Mouse (Mus musculus) adrenal gland, postnatal 4 days (tissue): ENCODE results near the gene Exo1. TPM values are rescaled to one million over a fixed set of nuclear protein-coding genes. Genes with fewer than 3 reads are reported as not detected.

Experiments
- DNase-seq, 2 experiments: peaks; one replicate each; pipeline ENCODE4 v3.0.0; 2021 to 2022; ENCODE audit warnings: low spot score in 2 of 2, mixed read lengths in 2 of 2
- total RNA-seq, 2 experiments: library from RNA; stranded (reverse); gene quantifications; 2 replicates each; pipeline ENCODE4 v1.2.3; 2021

Exo1 gene
- total RNA-seq, 2 experiments from 2014 or later: 13.1 to 16.1 TPM

DNA sequence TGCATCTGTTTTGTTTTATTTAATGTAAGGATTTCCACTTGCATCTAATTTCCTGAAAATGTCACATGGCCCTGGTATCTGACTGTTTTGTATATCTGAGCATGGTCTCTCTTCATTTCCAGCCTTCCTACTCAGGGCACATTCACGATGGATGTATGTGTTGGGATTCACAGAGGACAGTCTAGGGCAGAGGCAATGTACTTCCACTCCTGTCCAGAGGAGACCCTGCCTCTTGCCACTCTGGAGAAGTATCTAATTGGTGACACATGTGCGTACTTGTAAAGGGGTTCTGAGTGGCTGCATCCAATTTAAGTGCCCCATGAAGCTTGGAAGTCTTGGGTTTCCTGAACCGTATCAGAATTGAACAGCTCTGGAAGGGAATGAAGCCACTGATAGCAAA lies 70.0 kb downstream of the Exo1 start:
- no peak for DNase-seq

DNA sequence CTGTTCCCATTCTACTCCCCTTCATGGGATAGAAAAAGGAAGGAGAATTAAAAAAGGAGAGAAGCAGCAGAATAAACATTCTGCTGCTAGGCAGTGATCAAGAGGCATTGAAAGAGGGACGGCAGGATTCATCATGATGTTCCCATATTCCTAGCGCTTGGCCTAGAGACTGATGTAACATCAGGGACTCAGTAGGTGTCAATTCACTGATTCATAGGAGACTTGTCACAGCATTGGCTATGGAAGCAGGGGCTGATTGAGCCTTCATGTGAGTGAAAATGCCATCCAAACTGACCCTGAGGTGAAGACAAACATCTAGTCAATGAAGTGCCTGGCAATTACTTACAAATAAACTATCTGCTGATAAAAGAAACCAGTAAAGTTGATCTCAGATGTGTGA lies 70.5 kb downstream of the Exo1 start:
- DNase-seq: no peak

DNA sequence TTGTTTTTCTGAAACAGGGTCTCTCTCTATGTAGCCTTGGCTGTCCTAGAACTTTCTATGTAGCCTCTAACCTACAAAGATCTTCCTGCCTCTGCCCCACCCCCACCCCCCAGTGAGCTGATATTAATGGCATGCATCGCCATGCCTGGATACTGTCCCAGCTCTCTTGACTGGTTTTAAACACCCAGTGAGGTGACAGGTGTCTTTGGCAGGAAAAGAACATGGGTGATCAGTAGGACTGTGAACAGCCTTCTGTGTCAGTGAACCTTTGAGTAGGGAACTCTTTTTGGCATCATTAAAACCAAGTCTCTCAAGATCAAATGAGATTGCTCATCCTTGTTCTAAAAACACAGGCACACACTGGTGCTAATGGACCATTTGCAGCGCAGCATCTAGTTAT lies 81.4 kb downstream of the Exo1 start:
- DNase-seq: no peak

Other genes with a start within 250 kb of the Exo1 start
- gene Opn3, start 187.8 kb upstream of the Exo1 start, total RNA-seq: 1 to 10 TPM; 6.3 to 7.9 TPM
- 10 to 100 TPM in 1 of 2 experiments, 1 to 10 TPM in 1; 8.0 to 10.1 TPM for gene Chml, start 187.7 kb upstream of the Exo1 start, total RNA-seq
- gene Wdr64, start 182.0 kb upstream of the Exo1 start, total RNA-seq: not detected
- not detected for gene Gm38100, start 39.7 kb downstream of the Exo1 start, total RNA-seq
- not detected for gene Rbm8a2, start 98.5 kb downstream of the Exo1 start, total RNA-seq